Mouse (Mus musculus) heart, adult 11 months (tissue): ENCODE results near the gene Calm2.

Experiments
- DNase-seq: peaks from one replicate; pipeline ENCODE4 v3.0.0; 2022

The Calm2 gene

GRCm38 (mm10) chr17:87391242-87391641, 55.5 kb downstream of the Calm2 start:
- DNase-seq, result peak; percentile 99

GRCm38 (mm10) chr17:87387068-87387467, 59.7 kb downstream of the Calm2 start:
- peak; percentile 97 for DNase-seq

DNA sequence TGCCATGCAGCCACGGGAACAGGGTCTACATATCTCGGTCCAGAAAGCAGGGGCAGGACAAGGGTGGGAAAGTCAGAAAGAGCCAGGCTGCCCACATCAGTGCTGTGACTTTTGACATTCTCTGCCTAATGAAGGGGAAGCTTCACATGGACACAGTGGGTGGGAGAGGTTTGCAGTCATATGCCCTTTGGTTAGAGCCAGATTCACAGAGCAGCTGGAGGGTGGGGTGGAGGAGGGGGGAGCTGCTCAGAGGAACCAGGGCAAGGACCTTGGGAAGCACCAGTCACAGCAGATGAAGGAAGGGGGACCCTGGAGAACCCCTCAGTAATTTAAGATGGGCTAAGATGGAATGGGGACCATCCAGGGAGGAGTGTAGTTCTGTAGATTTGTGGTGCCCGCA, 60.9 kb downstream of the Calm2 start:
- peak; percentile 93 for DNase-seq
